Mouse (Mus musculus) cerebellum, postnatal 14 days (tissue): Measurements from ENCODE around the gene Hmces.

Source experiments
- DNase-seq, 2 experiments: peaks; one replicate each; pipeline ENCODE4 v3.0.0; 2021; ENCODE audit warnings: mixed read lengths in 2 of 2

Gene Hmces

GRCm38 (mm10) chr6:87913661-87914325 lies at the start of gene Hmces:
Gene Hmces, plus strand, starts transcription at chr6:87913935.
- DNase-seq: peak; percentile 81 to 85

DNA sequence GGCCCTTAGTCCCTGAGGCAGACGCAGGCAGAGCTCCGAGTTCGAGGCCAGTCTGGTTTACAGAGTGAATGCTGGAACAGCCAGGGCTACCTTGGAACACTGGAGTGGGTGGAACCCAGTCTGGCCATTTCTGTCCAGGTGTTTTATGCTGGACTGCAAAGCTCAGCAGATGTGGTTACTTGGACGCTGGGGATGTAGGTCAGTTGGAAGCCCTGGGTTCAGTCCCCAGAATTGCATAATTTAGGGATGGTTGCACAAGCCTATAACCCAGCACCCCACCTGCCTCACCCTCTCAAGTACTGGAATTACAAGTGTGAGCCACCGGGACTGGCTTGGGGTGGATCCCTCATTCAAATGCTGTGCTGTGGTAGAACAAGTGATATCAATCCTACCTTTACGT lies 47.5 kb upstream of the Hmces start:
- DNase-seq: no peak

- no peak for DNase-seq
These were observed 46.5 kb upstream of the Hmces start for GRCm38 (mm10) chr6:87867256-87867655.

GRCm38 (mm10) chr6:87868871-87869506 lies 44.7 kb upstream of the Hmces start:
- peak; percentile 9 to 40 for DNase-seq

GRCm38 (mm10) chr6:87870440-87870839 lies 43.3 kb upstream of the Hmces start:
- no peak for DNase-seq

DNA sequence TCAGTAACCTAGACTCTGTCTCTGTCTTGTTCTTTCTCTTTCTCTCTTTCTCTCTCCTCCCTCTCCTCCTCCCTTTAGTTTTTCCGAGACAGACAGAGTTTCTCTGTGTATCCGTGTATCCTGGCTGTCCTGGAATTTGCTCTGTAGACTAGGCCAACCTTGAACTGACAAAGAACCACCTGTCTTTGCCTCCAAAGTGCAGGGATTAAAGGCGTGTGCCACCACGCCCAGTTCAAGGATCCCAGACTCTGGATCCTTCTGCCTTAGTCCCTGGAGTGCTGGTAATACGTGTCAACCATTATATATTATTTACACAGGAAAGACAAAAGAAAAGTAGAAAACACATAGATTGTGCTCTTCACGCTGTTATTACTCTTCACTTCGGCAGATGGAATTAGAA lies 42.5 kb upstream of the Hmces start:
- no peak for DNase-seq

- DNase-seq: no peak
These were observed 40.6 kb upstream of the Hmces start for GRCm38 (mm10) chr6:87873104-87873503.

DNA sequence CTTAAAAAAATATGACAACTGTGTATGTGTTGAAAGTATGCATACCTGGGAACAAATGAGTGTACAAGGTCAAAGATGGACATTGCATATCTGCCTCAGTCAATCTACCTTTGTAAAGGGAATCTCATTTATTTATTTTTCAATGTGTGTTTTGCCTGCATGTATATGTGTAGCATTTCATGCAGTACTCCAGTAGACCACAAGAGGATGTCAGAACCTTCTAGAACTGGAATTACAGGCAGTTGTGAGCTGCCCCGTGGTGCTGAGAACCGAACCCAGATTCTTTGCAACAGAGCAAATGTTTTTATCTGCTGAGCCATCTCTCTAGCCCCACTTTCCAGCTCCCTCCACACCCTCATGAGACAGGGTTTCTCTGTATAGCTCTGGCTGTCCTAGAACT lies 39.8 kb upstream of the Hmces start:
- DNase-seq: no peak

GRCm38 (mm10) chr6:87875083-87875482 lies 38.7 kb upstream of the Hmces start:
- no peak for DNase-seq

GRCm38 (mm10) chr6:87875562-87875961 lies 38.2 kb upstream of the Hmces start:
- DNase-seq: no peak

DNA sequence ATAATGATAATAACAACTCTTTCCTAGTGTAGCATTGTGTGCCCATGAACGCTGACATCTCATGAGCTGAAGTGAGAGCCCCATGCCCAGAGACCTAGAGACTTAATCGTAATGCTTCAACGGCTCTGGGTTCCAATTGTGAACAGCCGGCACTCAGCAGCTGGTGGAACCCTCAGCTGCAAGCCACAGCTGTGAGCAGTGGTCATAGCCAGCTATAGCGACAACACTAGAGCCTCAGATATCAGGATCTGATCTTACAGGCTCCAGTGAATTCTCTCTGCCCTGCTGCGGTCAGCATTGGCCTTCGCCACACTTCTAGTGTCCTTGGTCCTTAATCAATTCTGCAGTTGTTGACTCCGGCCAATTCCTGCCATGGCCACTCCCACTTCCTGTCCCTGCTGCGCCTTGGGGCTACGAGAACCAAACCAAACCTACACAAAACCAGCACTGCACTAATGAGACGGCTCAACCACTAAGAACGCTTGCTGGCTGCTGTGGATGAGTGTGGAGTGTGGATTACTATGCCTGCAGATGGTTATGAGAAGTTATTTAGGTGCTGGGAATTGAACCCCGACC lies 37.6 kb upstream of the Hmces start:
- DNase-seq: no peak

GRCm38 (mm10) chr6:87879010-87879409 lies 34.7 kb upstream of the Hmces start:
- no peak for DNase-seq

- no peak for DNase-seq
These were observed 34.1 kb upstream of the Hmces start for GRCm38 (mm10) chr6:87879628-87880027.

DNA sequence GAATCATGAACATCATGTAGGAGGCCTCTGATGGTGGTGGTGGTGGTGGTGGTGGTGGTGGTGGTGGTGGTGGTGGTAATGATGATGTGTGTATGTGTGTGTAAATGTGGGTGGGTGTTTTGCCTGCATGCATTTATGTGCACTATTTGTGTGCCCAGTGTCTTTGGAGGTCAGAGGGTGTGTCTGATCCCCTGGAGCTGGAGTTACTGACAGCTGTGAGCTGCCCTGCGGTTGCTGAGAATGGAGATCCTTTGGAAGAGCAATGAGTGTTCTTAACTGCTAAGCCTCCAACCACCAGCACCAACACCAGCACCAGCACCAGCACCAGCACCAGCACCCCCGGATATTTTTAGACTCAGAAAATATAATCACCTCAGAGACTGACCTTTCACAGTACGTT lies 31.5 kb upstream of the Hmces start:
- no peak for DNase-seq

- DNase-seq: peak; percentile 10 to 36
These were observed 30.9 kb upstream of the Hmces start for GRCm38 (mm10) chr6:87882816-87883215.

- DNase-seq: no peak
These were observed 27.0 kb upstream of the Hmces start for GRCm38 (mm10) chr6:87886721-87887120.

DNA sequence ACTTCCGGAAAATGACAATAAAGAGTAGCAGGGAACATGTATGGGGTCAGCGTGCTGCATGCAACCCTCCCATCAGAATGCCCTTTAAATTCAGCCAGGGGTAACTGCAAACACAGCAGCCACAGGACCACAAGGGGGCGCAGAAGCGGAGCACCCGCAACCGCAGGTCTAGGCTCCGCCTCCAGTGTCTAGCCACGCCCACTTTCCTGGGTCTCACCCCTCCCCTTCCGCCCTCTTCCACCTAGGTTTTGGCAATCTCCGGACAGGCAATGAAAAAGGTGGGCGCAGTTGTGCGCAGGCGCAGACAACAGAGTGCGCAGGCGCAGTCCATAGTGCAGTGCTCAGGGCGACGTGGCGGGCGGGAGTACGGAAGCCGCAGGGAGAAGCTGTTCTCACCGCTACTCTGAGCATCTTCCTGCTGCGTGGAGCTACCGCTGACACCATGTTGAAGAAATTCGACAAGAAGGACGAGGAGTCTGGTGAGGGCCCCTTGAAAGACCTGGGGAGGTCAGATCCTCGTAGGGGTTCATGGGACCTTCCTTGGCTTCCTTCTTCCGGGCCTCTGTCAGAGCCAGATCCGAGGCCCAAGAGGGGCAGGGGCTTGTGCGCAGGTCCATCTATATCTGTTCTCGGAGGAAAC lies 26.0 kb upstream of the Hmces start, which contains the start of gene Copg1:
Gene Copg1 (plus strand): TSS at position 221 of the 640 bp plus-strand sequence.
- peak; percentile 100 for DNase-seq

DNA sequence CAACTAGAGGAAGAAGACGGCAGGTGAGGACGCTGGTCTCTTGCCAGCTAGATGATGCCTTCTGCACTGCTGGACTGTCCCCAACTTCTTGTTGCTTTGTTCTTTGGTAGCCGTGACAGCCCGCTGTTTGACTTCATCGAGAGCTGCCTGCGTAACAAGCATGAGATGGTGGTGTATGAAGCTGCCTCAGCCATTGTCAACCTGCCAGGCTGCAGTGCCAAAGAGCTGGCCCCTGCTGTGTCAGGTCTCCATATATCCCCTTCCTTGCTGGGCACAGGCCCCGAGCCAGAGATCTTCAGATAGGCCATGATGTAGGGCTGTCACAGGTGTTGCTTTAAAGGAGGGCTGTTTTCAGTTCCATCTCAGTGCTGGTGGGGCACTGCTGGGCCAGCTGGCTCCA lies 19.8 kb upstream of the Hmces start:
- DNase-seq: peak; percentile 85 to 88

- no peak for DNase-seq
These were observed 15.7 kb upstream of the Hmces start for GRCm38 (mm10) chr6:87898028-87898427.

DNA sequence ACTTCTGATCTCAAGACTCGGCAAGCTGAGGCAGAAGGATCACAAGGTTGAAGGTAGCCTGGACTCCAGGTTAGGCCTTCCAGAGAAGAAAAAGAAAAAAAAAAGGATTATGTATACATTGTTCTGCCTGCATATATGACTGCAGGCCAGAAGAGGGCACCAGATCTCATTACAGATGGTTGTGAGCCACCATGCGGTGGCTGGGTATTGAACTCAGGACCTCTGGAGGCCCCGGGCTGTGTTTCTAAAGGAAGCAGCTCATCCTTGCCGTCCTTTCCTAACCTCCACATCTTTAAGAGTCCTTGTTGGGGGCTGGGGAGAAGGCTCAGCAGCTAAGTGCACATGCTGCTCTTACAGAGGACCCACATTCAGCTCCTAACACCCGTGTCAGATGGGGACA lies 7.1 kb upstream of the Hmces start:
- no peak for DNase-seq

GRCm38 (mm10) chr6:87909181-87909580 lies 4.6 kb upstream of the Hmces start:
- no peak for DNase-seq

DNA sequence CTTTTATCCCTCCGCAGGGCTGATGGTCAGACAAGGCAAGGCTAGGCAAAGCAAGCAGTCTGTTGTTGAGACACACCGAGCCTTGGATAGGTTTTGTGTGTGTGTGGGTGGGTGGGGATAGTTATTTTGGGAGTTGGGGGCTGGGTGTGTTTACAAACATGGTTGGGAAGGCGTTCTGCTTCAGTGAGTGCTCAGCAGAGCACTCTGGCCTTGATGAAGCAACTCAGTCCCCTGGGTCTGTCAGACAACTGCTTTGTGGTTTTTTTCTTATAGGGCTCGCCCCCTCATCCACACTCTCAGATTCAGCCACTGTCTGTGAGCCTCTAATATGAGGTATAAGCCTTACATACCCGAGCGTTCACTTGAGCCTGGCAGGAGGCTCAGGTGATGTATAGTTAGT lies 2.2 kb upstream of the Hmces start:
- DNase-seq: no peak

GRCm38 (mm10) chr6:87914326-87915102 lies 779 bp downstream of the Hmces start:
- DNase-seq: peak; percentile 59 to 64
